Mouse (Mus musculus) spleen, adult 2 months (tissue): Measurements from ENCODE around the gene 3110082I17Rik.

Experiments
- CTCF ChIP-seq: fragments of 200-500 bp; IDR thresholded peaks from 2 replicates; pipeline ENCODE4 v1.5.1; 2011; ENCODE audit warnings: mild to moderate bottlenecking, inconsistent platforms; ENCODE audit not compliant: insufficient read depth, insufficient read length, insufficient replicate concordance; ENCODE audit errors: extremely low read depth
- POLR2A ChIP-seq: fragments of 200-500 bp; IDR thresholded peaks from 2 replicates; pipeline ENCODE4 v1.6.1; 2011; ENCODE audit warnings: low read depth, low read length, inconsistent platforms

DNA sequence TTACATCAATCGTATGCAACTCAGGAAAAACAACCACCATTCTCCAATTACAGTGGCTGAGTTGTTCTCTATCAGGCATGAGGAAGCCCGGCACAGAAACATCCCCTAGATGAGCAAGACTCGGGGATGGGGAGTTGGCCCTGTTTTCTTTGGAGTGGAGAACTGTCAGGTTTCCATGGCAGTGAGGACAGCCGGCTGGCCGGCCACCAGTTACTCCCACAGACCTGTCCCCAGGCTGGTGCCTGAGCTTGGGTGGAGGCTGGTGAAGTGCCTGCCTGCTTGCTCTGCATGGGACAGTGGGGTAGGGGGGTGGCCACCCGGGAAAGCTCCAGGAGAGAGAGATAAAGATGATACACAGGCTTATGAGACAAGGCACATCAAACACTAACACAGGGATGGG is 12.3 kb downstream of the 3110082I17Rik start:
- TF ChIP-seq CTCF, result no peak
- TF ChIP-seq POLR2A, result no peak
